Mouse (Mus musculus): ENCODE data around the gene Kcnj12.

The Kcnj12 gene

DNA sequence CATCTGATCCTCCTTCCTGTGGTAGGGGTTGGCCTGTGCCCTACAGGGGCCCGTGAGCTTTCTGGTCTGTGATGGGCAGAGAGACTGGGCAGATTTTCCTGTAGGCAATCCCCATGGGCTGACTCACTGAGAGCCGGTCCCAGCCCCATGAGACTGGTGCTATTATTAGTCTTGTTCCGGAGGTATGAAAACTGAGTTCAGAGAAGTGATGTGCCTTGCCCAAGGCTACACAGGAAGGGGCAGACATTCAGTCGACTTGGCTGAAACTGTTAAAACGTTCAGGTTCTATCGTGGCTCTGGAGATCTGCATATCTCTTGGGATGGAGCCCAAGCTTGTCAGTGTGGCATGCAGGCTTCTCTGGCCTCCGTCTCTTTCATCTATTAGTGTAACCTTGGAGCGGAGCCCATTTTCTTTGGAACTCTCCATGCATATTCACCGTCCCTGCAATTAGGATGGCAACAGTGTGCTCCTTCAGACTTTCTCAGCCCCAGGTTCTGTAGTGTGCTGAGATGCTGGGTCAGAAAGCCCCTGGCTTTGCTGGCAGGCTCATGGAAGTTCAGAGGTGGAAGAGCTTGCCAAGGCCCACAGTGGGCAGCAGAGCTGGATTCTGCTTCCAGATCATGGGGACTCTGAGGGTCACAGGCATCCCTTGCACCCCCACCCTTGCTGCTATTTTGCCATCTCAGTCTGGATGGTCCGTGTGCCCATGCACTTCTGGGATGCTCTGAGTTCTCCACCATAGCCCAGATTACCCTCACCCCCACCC is 37.5 kb downstream of the Kcnj12 start:
- DNase-seq (ENCODE audit: low spot score in 2 of 2) = no peak

GRCm38 (mm10) chr11:61060634-61061033 is 38.3 kb downstream of the Kcnj12 start:
- DNase-seq (ENCODE audit: low spot score in 2 of 2) = no peak

DNA sequence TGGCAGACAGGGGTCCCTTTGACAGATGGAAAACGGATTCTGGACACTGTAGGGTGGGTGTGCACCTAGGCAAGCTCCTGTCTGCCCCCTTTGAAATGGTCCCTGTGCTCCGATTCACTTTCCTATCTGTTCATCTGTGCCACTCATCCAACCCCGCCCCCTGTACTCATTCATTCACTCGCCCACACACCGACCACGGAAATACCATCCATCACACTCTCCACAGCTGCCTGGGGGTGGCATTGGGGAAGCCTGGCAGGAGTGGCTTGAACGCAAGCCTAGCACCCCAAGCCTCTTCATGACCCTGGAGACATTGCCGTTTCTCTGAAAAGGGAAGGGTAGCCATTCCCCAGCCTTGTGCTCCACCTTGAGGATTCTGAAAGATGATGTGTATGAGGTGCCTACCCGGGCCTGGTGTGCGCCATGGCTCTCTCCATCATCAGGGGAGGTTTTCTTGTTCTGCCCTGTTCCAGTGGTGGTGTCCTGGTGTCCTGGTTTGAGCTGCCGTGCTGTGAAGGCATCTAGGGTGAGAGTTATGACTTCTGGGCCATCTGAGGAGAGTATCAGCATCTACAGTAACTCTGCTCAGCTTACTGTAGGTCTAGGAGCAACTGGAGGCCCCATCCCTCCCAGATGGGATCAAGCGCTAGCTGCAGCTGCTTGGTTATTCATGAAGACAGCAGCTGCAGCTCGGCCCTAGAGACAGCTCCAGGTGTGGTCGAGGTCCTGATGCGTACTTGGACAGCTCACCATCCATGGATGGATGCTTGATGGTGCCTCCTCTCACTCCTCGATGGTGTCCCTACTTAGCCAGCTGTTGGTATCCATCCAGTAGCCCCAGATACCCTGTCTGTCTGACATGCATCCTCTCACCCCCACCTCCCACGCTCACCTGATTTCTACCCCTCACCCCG is 40.4 kb downstream of the Kcnj12 start:
- peak in 1 of 2 experiments; percentile 43 for DNase-seq (ENCODE audit: low spot score in 2 of 2)

GRCm38 (mm10) chr11:61063503-61063902 is 41.1 kb downstream of the Kcnj12 start:
- peak; percentile 60 to 73 for DNase-seq (ENCODE audit: low spot score in 2 of 2)

- no peak for DNase-seq (ENCODE audit: low spot score in 2 of 2)
Observed at GRCm38 (mm10) chr11:61065620-61066019, 43.3 kb downstream of the Kcnj12 start.

- DNase-seq (ENCODE audit: low spot score in 2 of 2) = no peak
Observed at GRCm38 (mm10) chr11:61067133-61067835, 44.9 kb downstream of the Kcnj12 start.

DNA sequence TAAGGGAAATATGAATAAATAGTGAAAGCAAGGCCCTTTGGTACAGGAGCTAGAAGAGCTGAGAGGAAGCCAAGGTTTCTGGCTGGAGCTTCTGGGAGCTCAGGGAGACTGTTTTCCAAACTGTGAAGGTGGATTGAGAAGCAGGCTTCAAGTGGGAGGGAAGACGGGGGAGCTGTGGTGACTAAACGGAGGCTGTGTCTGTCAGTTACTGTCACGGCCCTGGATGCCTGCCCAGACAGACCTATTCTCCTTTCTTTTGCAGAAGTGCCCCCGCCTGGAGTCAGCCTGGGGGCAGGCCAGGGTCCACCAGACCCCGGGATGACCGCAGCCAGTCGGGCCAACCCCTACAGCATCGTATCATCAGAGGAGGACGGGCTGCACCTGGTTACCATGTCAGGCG is 46.5 kb downstream of the Kcnj12 start:
- peak; percentile 75 to 80 for DNase-seq (ENCODE audit: low spot score in 2 of 2)

- no peak for DNase-seq (ENCODE audit: low spot score in 2 of 2)
Observed at GRCm38 (mm10) chr11:61069645-61070044, 47.3 kb downstream of the Kcnj12 start.

GRCm38 (mm10) chr11:61074646-61075317 is 52.4 kb downstream of the Kcnj12 start:
- DNase-seq (ENCODE audit: low spot score in 2 of 2) = no peak

DNA sequence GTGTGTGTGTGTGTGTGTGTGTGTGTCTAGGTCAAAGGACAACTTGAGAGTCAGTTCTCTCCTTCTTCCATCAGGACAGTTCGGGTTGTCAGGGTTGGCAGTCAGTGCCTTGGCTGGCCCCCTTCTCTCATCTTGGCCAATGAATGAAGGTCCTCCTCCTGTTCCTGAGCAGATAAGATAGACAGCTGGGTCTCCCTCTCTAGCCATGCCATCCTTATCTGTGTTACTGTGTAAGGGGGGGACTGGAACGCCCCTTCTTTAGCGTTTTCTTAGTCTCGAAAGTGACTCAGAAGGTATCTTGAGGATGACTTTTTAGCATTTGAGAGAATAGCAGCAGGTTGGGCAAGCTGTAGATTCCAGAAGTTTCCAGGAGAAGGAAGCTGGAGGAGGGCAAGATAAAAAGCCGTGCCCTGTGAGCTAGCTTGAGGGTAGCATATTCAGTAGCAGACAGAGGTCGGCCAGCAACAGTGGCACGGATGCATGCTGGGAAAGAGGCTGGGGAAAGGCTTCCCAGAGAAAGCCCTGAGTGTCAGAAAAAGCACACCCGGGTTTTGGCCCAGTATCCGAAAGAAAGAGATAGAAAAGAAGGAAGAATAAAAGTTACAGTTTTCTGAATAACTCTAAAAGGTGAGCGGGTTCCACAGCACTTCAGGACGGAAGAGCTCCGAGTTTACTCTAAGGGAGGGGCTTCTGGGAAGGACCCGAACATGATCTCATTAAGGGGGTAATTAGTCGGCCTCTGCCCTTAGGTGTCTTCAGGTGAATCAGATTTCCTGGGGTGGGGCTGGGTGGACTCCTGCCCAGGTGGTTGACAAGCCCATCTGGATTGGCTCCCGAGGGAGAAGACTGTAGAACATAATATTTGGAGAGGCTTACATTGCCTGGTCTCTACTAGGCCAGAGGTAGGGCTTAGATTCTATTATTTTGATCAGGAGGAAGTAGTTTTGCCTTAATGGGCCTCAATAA is 53.3 kb downstream of the Kcnj12 start:
- no peak for DNase-seq (ENCODE audit: low spot score in 2 of 2)

- DNase-seq (ENCODE audit: low spot score in 2 of 2) = no peak
Observed at GRCm38 (mm10) chr11:61081624-61082023, 59.3 kb downstream of the Kcnj12 start.

DNA sequence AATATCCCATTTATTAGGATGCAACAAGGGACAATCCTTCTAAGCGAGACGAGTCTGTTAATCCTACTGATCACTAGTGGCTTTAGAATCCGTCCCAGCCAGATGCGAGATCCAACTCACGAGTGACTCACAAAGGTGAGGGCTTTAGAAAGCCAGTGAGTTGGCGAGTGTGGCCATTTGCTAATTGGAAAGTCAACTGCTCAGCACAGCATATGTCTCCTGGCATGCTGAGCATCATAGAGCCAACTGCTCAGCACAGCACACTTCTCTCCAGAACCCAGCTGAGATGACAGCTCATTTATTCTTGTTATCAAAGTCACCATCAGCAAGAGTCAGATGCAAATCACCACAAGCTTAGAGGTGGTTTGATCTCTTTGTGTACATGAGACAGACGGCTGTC is 67.8 kb downstream of the Kcnj12 start:
- no peak for DNase-seq (ENCODE audit: low spot score in 2 of 2)

GRCm38 (mm10) chr11:61091192-61091591 is 68.8 kb downstream of the Kcnj12 start:
- no peak for DNase-seq (ENCODE audit: low spot score in 2 of 2)

- peak; percentile 43 to 60 for DNase-seq (ENCODE audit: low spot score in 2 of 2)
Observed at GRCm38 (mm10) chr11:61091642-61092262, 69.4 kb downstream of the Kcnj12 start.

GRCm38 (mm10) chr11:61098046-61098445 is 75.7 kb downstream of the Kcnj12 start:
- DNase-seq (ENCODE audit: low spot score in 2 of 2) = no peak

- DNase-seq (ENCODE audit: low spot score in 2 of 2) = no peak
Observed at GRCm38 (mm10) chr11:61102397-61103339, 80.3 kb downstream of the Kcnj12 start.

- peak; percentile 56 to 57 for DNase-seq (ENCODE audit: low spot score in 2 of 2)
Observed at GRCm38 (mm10) chr11:61104241-61104901, 82.0 kb downstream of the Kcnj12 start.

- DNase-seq (ENCODE audit: low spot score in 2 of 2) = no peak
Observed at GRCm38 (mm10) chr11:61108911-61109361, 86.6 kb downstream of the Kcnj12 start.
